Mouse (Mus musculus) MEL (cell line): ENCODE data around the gene Slc35e2. TPM values are rescaled to one million over a fixed set of nuclear protein-coding genes. Genes with fewer than 3 reads are reported as not detected.

Source experiments
- DNase-seq: peaks from one replicate; pipeline ENCODE4 v3.0.0; 2011; ENCODE audit warnings: low read depth, low spot score
- H3K27ac ChIP-seq: 2 replicates; pipeline ENCODE4 v1.5.1; 2012; ENCODE audit warnings: low read depth, mild to moderate bottlenecking, control low read depth, low read length, moderate library complexity; ENCODE audit not compliant: control insufficient read depth
- H3K27me3 ChIP-seq, 2 experiments: fragments of 150-350 bp in 1 of 2; sonication (generic) in 1 of 2; 2 replicates each; pipeline ENCODE4 v1.6.1; 2012; ENCODE audit warnings: low read length in 2 of 2, mild to moderate bottlenecking in 2 of 2, improper control_type of control experiment in 1 of 2, moderate library complexity in 1 of 2; ENCODE audit not compliant: insufficient read depth in 2 of 2, control insufficient read depth in 1 of 2
- H3K36me3 ChIP-seq, 2 experiments: 2 replicates each; pipeline ENCODE4 v1.6.1; 2012 to 2014; ENCODE audit warnings: low read length in 2 of 2, improper control_type of control experiment in 1 of 2, inconsistent platforms in 1 of 2, mild to moderate bottlenecking in 1 of 2; ENCODE audit not compliant: insufficient read depth in 2 of 2, control insufficient read depth in 1 of 2
- H3K4me1 ChIP-seq, 2 experiments: fragments of 150-350 bp in 1 of 2; sonication (generic) in 1 of 2; 2 replicates each; pipeline ENCODE4 v1.6.1; 2012; ENCODE audit warnings: low read length in 2 of 2, improper control_type of control experiment in 1 of 2, mild to moderate bottlenecking in 1 of 2; ENCODE audit not compliant: insufficient read depth in 2 of 2, control insufficient read depth in 1 of 2
- H3K4me3 ChIP-seq, 2 experiments: fragments of 150-350 bp in 1 of 2; sonication (generic) in 1 of 2; 2 replicates each; pipeline ENCODE4 v1.5.1; 2012; ENCODE audit warnings: low read depth in 2 of 2, low read length in 2 of 2, mild to moderate bottlenecking in 2 of 2, moderate library complexity in 2 of 2, control low read depth in 1 of 2, improper control_type of control experiment in 1 of 2; ENCODE audit not compliant: control insufficient read depth in 1 of 2, insufficient read depth in 1 of 2
- H3K79me2 ChIP-seq: 2 replicates; pipeline ENCODE4 v1.6.1; 2012; ENCODE audit warnings: mild to moderate bottlenecking, low read length, moderate library complexity; ENCODE audit not compliant: control insufficient read depth, poor library complexity, insufficient read depth
- H3K9ac ChIP-seq: 2 replicates; pipeline ENCODE4 v1.6.1; 2012; ENCODE audit warnings: low read depth, mild to moderate bottlenecking, control low read depth, low read length, moderate library complexity; ENCODE audit not compliant: control insufficient read depth, poor library complexity, severe bottlenecking
- H3K9me3 ChIP-seq: fragments of 150-350 bp; sonication (generic); replicated peaks from 2 replicates; pipeline ENCODE4 v1.6.1; 2012; ENCODE audit warnings: mild to moderate bottlenecking, low read length, improper control_type of control experiment, moderate library complexity; ENCODE audit not compliant: insufficient read depth
- BHLHE40 ChIP-seq: IDR thresholded peaks from 2 replicates; pipeline ENCODE4 v1.6.1; 2012; ENCODE audit warnings: low read depth, mild to moderate bottlenecking, inconsistent platforms, low read length, improper control_type of control experiment, borderline replicate concordance
- CHD1 ChIP-seq: IDR thresholded peaks from 2 replicates; pipeline ENCODE4 v1.6.1; 2012; ENCODE audit warnings: low read depth, mild to moderate bottlenecking, inconsistent platforms, low read length, improper control_type of control experiment
- CHD2 ChIP-seq: IDR thresholded peaks from 2 replicates; pipeline ENCODE4 v1.6.1; 2011; ENCODE audit warnings: low read length, improper control_type of control experiment
- CTCF ChIP-seq, 3 experiments: IDR thresholded peaks in 2 of 3; conservative IDR thresholded peaks in 1 of 3; 2 replicates each; pipeline ENCODE4 v1.5.1; 2011 to 2012; ENCODE audit warnings: low read length in 3 of 3, low read depth in 2 of 3, mild to moderate bottlenecking in 2 of 3, improper control_type of control experiment in 1 of 3, inconsistent platforms in 1 of 3, mixed read lengths in 1 of 3, moderate library complexity in 1 of 3; ENCODE audit not compliant: control insufficient read depth in 1 of 3, insufficient read depth in 1 of 3, poor library complexity in 1 of 3, severe bottlenecking in 1 of 3
- E2F4 ChIP-seq: IDR thresholded peaks from 2 replicates; pipeline ENCODE4 v1.6.1; 2011; ENCODE audit warnings: low read depth, low read length, improper control_type of control experiment, borderline replicate concordance
- EP300 ChIP-seq, 2 experiments: IDR thresholded peaks; 2 replicates each; pipeline ENCODE4 v1.6.1; 2011; ENCODE audit warnings: improper control_type of control experiment in 2 of 2, low read length in 2 of 2, low read depth in 1 of 2, mild to moderate bottlenecking in 1 of 2
- ETS1 ChIP-seq: IDR thresholded peaks from 2 replicates; pipeline ENCODE4 v1.6.1; 2012; ENCODE audit warnings: low read depth, mild to moderate bottlenecking, inconsistent platforms, low read length, improper control_type of control experiment, moderate library complexity
- GABPA ChIP-seq: IDR thresholded peaks from 2 replicates; pipeline ENCODE4 v1.6.1; 2012; ENCODE audit warnings: low read depth, mild to moderate bottlenecking, inconsistent platforms, low read length, improper control_type of control experiment, moderate library complexity
- GATA1 ChIP-seq: IDR thresholded peaks from 2 replicates; pipeline ENCODE4 v1.6.1; 2011; ENCODE audit warnings: low read depth, low read length, improper control_type of control experiment
- KAT2A ChIP-seq: conservative IDR thresholded peaks from 2 replicates; pipeline ENCODE4 v1.6.1; 2012; ENCODE audit warnings: low read depth, low read length, improper control_type of control experiment, inconsistent platforms
- MAX ChIP-seq: IDR thresholded peaks from 2 replicates; pipeline ENCODE4 v1.6.1; 2011; ENCODE audit warnings: low read length, improper control_type of control experiment
- MAZ ChIP-seq: IDR thresholded peaks from 2 replicates; pipeline ENCODE4 v1.6.1; 2012; ENCODE audit warnings: low read depth, mild to moderate bottlenecking, inconsistent platforms, low read length, improper control_type of control experiment
- MXI1 ChIP-seq: IDR thresholded peaks from 2 replicates; pipeline ENCODE4 v1.6.1; 2011; ENCODE audit warnings: mild to moderate bottlenecking, low read depth, low read length, improper control_type of control experiment
- MYB ChIP-seq: IDR thresholded peaks from 2 replicates; pipeline ENCODE4 v1.6.1; 2011; ENCODE audit warnings: mild to moderate bottlenecking, low read depth, low read length, improper control_type of control experiment
- MYC ChIP-seq: IDR thresholded peaks from 2 replicates; pipeline ENCODE4 v1.6.1; 2011; ENCODE audit warnings: low read depth, mild to moderate bottlenecking, low read length, improper control_type of control experiment, moderate library complexity
- NELFE ChIP-seq: IDR thresholded peaks from 2 replicates; pipeline ENCODE4 v1.6.1; 2011; ENCODE audit warnings: low read depth, low read length, improper control_type of control experiment
- NRF1 ChIP-seq: IDR thresholded peaks from 2 replicates; pipeline ENCODE4 v1.6.1; 2014; ENCODE audit warnings: low read depth, mild to moderate bottlenecking, inconsistent platforms, low read length, improper control_type of control experiment, moderate library complexity; ENCODE audit not compliant: poor library complexity, insufficient read depth, severe bottlenecking
- POLR2A ChIP-seq, 2 experiments: IDR thresholded peaks; 2 replicates each; pipeline ENCODE4 v1.6.1; 2011 to 2012; ENCODE audit warnings: low read length in 2 of 2, mild to moderate bottlenecking in 2 of 2, control low read depth in 1 of 2, improper control_type of control experiment in 1 of 2, low read depth in 1 of 2, moderate library complexity in 1 of 2; ENCODE audit not compliant: control insufficient read depth in 1 of 2, insufficient read depth in 1 of 2, poor library complexity in 1 of 2
- POLR2AphosphoS5 ChIP-seq: IDR thresholded peaks from 2 replicates; pipeline ENCODE4 v1.6.1; 2012; ENCODE audit warnings: low read depth, borderline replicate concordance, mild to moderate bottlenecking, inconsistent platforms, low read length, moderate library complexity, mixed read lengths
- RCOR1 ChIP-seq: IDR thresholded peaks from 2 replicates; pipeline ENCODE4 v1.6.1; 2012; ENCODE audit warnings: low read depth, mild to moderate bottlenecking, inconsistent platforms, low read length, improper control_type of control experiment
- UBTF ChIP-seq: IDR thresholded peaks from 2 replicates; pipeline ENCODE4 v1.6.1; 2012; ENCODE audit warnings: low read depth, mild to moderate bottlenecking, inconsistent platforms, low read length, improper control_type of control experiment, moderate library complexity, borderline replicate concordance; ENCODE audit not compliant: insufficient read depth
- USF2 ChIP-seq, 2 experiments: IDR thresholded peaks; 2 replicates each; pipeline ENCODE4 v1.6.1; 2011 to 2012; ENCODE audit warnings: improper control_type of control experiment in 2 of 2, low read length in 2 of 2, borderline replicate concordance in 1 of 2, inconsistent platforms in 1 of 2, low read depth in 1 of 2, mild to moderate bottlenecking in 1 of 2; ENCODE audit not compliant: insufficient read depth in 1 of 2
- polyA plus RNA-seq, 2 experiments: library from polyadenylated mRNA; stranded (reverse) in 1 of 2; unstranded in 1 of 2; fragments of >175 nt in 1 of 2; fragments of >200 nt in 1 of 2; gene quantifications; 2 replicates each; pipeline versions ENCODE4 v1.2.1 to v1.2.4; 2012; ENCODE audit warnings: low replicate concordance in 2 of 2, low read depth in 1 of 2; ENCODE audit not compliant: insufficient read length in 2 of 2, insufficient read depth in 1 of 2, missing spikeins in 1 of 2
- total RNA-seq: library from RNA; depleted of rRNA; stranded (reverse); fragments of 300-350 nt; gene quantifications from 2 replicates; pipeline ENCODE4 v1.2.3, GENCODE M21; 2012

Slc35e2 gene
- total and polyA plus RNA-seq, 3 experiments: 6.4 to 9.9 TPM; not detected in 1

GRCm38 (mm10) chr4:155563400-155564231, 37.6 kb upstream of the Slc35e2 start (continued):
- TF ChIP-seq E2F4 (no peak), MYB (no peak), CHD2 (no peak), NELFE (peak; percentile 96)

GRCm38 (mm10) chr4:155564315-155565069, 36.7 kb upstream of the Slc35e2 start:
- no peak for TF ChIP-seq EP300 (IDR thresholded peaks at IDR 0.05; ENCODE audit: low read depth in 1 of 2, low read length in 2 of 2)
- TF ChIP-seq MXI1: no peak; the same call in 1 of the 2 replicates
- no peak for TF ChIP-seq NRF1
- TF ChIP-seq UBTF: no peak
- no peak for TF ChIP-seq USF2 (IDR thresholded peaks at IDR 0.05; ENCODE audit: borderline replicate concordance in 1 of 2, insufficient read depth in 1 of 2, low read depth in 1 of 2, low read length in 2 of 2)
- no peak for TF ChIP-seq GATA1
- TF ChIP-seq RCOR1: no peak
- no peak for TF ChIP-seq KAT2A
- TF ChIP-seq MAX: no peak
- TF ChIP-seq MAZ: no peak
- no peak for TF ChIP-seq POLR2AphosphoS5
- TF ChIP-seq GABPA: no peak
- no peak for TF ChIP-seq CHD1
- TF ChIP-seq BHLHE40: no peak
- no peak for TF ChIP-seq MYC
- TF ChIP-seq CTCF (IDR thresholded peaks at IDR 0.05 in 2 of 3, conservative IDR thresholded peaks at IDR 0.05 in 1 of 3; ENCODE audit: control insufficient read depth in 1 of 3, insufficient read depth in 1 of 3, low read depth in 2 of 3, low read length in 3 of 3, poor library complexity in 1 of 3, severe bottlenecking in 1 of 3): no peak
- TF ChIP-seq POLR2A (IDR thresholded peaks at IDR 0.05; ENCODE audit: control insufficient read depth in 1 of 2, insufficient read depth in 1 of 2, low read depth in 1 of 2, low read length in 2 of 2, poor library complexity in 1 of 2): no peak
- no peak for TF ChIP-seq E2F4
- TF ChIP-seq ETS1: no peak
- Histone ChIP-seq H3K9ac (peak overlapping the region; percentile 98), H3K27me3 (no peaks in the 10 kb centered on the region), H3K27ac (peak overlapping the region; percentile 82), H3K9me3 (no peaks in the 10 kb centered on the region), H3K4me1 (peaks cover 16 to 39% of the 10 kb centered on the region in 2 experiments), H3K4me3 (peak overlapping the region; percentile 89 to 97), H3K36me3 (peaks cover 2 to 37% of the 10 kb centered on the region in 2 experiments; a peak in 3 of 4 replicates), H3K79me2 (peaks cover 51% of the 10 kb centered on the region)
- DNase-seq: no peak
